Mouse (Mus musculus) forebrain, embryonic 16.5 days (tissue): ENCODE data around the gene Lclat1. TPM values are rescaled to one million over a fixed set of nuclear protein-coding genes. Genes with fewer than 3 reads are reported as not detected.

Experiments used
- ATAC-seq: fragments of 200-750 bp; cut with Nextera tagmentation; 2 replicates; pipeline ENCODE4 v1.8.0; 2017; ENCODE audit warnings: mild to moderate bottlenecking, moderate library complexity
- H3K27ac ChIP-seq: fragments of 300-500 bp; sonication (generic); 2 replicates; pipeline ENCODE4 v1.5.1; 2014; ENCODE audit warnings: low read length, control low read depth
- H3K27me3 ChIP-seq: fragments of 300-500 bp; sonication (generic); replicated peaks from 2 replicates; pipeline ENCODE4 v1.6.1; 2014; ENCODE audit warnings: low read length; ENCODE audit not compliant: control insufficient read depth, insufficient read depth
- H3K36me3 ChIP-seq: fragments of 300-500 bp; sonication (generic); 2 replicates; pipeline ENCODE4 v1.6.1; 2014; ENCODE audit not compliant: control insufficient read depth, insufficient read depth
- H3K4me1 ChIP-seq: fragments of 300-500 bp; sonication (generic); replicated peaks from 2 replicates; pipeline ENCODE4 v1.6.1; 2014; ENCODE audit warnings: low read length; ENCODE audit not compliant: control insufficient read depth, insufficient read depth
- H3K4me2 ChIP-seq: fragments of 300-500 bp; sonication (generic); 2 replicates; pipeline ENCODE4 v1.6.1; 2014; ENCODE audit warnings: mild to moderate bottlenecking, low read length, control low read depth
- H3K4me3 ChIP-seq: fragments of 300-500 bp; sonication (generic); replicated peaks from 2 replicates; pipeline ENCODE4 v1.5.1; 2014; ENCODE audit warnings: mild to moderate bottlenecking, low read length, control low read depth
- H3K9ac ChIP-seq: fragments of 300-500 bp; sonication (generic); replicated peaks from 2 replicates; pipeline ENCODE4 v1.6.1; 2014; ENCODE audit warnings: low read depth, low read length, control low read depth
- H3K9me3 ChIP-seq: fragments of 300-500 bp; sonication (generic); 2 replicates; pipeline ENCODE4 v1.6.1; 2016; ENCODE audit warnings: low read length; ENCODE audit not compliant: control insufficient read depth
- WGBS: fragments of 180-500 bp; shearing (Covaris S2); extraction: QIAGEN DNeasy Blood & Tissue Kit; methylation state at CpG from one replicate; pipeline ENCODE4 v1.1.7; 2014; 5-methylcytosine and 5-hydroxymethylcytosine counted together
- polyA plus RNA-seq: library from polyadenylated mRNA; unstranded; fragments of >200 nt; fragmentation: Nextera tagmentation; extraction: Ambion mirVana; gene quantifications from 2 replicates; pipeline ENCODE4 v1.2.1, GENCODE M21; 2015

The Lclat1 gene
- polyA plus RNA-seq: 9.6 and 9.8 TPM in 2 replicates

- Histone ChIP-seq H3K36me3 (no peaks in the 10 kb centered on the region), H3K4me3 (peak within 1 kb of the TSS; percentile 93), H3K27ac (peak within 1 kb of the TSS; percentile 44), H3K9me3 (no peaks in the 10 kb centered on the region), H3K4me1 (peaks cover 6% of the 10 kb centered on the region), H3K9ac (peak within 1 kb of the TSS; percentile 88), H3K4me2 (peak within 1 kb of the TSS; percentile 97), H3K27me3 (0 out of 2 replicates have a peak, but pooled peaks cover 2% of the 10 kb centered on the region)
- peak; percentile 100 for ATAC-seq
- WGBS: 6% methylated on average over 51 of the region's 51 CpGs
Observed at GRCm38 (mm10) chr17:73107158-73108157, at the start of gene Lclat1. Gene Lclat1 (plus strand): TSS chr17:73107985.

DNA sequence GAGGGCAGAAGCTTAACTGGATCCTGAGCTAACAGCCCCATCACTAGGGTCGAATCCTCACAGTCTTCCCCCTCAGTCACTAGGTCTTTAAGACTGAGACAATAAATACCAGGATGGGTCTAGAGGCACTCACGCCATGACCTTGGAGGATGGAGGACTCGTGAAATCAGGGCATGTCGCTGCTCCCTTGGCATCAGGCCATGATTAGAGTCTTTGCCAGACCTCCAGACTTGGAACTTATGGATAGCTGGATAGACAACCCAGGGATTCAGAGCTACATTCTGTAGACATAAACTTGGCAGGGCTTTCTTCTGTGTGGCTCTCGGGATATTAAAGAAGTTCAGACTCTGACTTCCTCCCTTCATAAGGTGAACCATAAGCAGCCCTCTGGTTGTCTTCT lies 49.5 kb upstream of the Lclat1 start:
- ATAC-seq: no peak
- Histone ChIP-seq H3K9me3 (no peaks in the 10 kb centered on the region), H3K4me1 (no peaks in the 10 kb centered on the region), H3K4me3 (no peak overlapping the region), H3K36me3 (no peaks in the 10 kb centered on the region), H3K9ac (no peak overlapping the region), H3K4me2 (no peak overlapping the region), H3K27ac (no peak overlapping the region), H3K27me3 (no peaks in the 10 kb centered on the region)
- WGBS: 80% methylated on average over 5 of the region's 5 CpGs

DNA sequence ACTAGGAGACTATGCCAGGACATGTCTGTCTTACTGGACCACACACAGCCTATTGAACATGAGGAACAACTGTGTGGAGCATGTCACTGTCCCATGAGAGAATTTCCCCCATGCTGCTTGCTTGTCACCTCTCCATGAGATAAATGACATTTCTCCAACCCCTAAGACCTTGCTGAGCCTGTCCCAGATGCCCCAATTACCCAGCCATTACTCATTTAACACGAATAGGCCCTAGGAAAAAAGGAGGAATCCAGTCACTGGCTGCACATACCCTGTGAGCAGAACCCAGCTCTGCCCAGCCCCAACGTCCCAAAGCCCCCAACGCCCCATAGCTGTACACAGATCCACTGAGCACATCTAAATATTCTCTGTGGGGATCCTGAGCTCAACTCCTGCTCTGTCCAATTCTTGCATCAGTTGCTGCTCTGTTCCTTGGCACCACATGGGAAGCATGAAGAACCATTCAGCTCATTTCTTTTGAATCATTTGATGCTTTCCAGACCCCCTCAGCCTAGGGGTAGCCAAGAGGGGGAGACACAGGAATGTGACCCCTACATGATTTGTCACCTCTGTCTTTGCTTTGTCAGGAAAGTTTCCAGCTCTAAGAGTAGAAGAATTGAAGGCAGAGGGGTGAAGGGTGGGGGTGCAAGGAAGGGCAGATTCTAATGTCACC lies 47.4 kb upstream of the Lclat1 start:
- WGBS: 63% methylated on average over 3 of the region's 3 CpGs

DNA sequence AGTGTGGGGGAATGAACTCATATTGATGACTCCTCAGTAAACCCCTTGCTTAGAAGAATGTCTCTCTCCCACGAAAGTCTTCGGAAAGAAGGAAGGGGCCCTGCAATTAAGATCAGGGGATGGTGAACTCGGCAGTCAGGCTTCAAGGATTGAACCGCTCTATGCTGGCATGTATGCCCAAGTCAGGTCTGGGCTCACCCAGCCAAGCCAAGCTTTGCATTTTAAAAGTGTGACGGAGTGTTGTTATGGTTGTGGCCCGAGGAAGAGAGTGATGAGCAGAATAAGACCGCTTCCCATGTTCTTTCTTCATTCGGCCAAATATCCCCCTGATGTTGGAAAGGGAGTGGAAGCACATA lies 46.9 kb upstream of the Lclat1 start:
- H3K9me3 ChIP-seq: no peaks in the 10 kb centered on the region
- H3K27me3 ChIP-seq: no peaks in the 10 kb centered on the region
- no peak for ATAC-seq
- no peak overlapping the region for H3K9ac ChIP-seq
- no peaks in the 10 kb centered on the region for H3K36me3 ChIP-seq
- no peak overlapping the region for H3K4me2 ChIP-seq
- H3K4me1 ChIP-seq: no peaks in the 10 kb centered on the region
- 92% methylated on average over 8 of the region's 8 CpGs for WGBS
- H3K27ac ChIP-seq: no peak overlapping the region
- H3K4me3 ChIP-seq: no peak overlapping the region

More for the DNA sequence above, 47.4 kb upstream of the Lclat1 start:
- Histone ChIP-seq H3K4me3 (no peak overlapping the region), H3K27me3 (no peaks in the 10 kb centered on the region), H3K36me3 (no peaks in the 10 kb centered on the region), H3K4me1 (no peaks in the 10 kb centered on the region), H3K9me3 (no peaks in the 10 kb centered on the region), H3K4me2 (no peak overlapping the region), H3K27ac (no peak overlapping the region), H3K9ac (no peak overlapping the region)
- no peak for ATAC-seq

DNA sequence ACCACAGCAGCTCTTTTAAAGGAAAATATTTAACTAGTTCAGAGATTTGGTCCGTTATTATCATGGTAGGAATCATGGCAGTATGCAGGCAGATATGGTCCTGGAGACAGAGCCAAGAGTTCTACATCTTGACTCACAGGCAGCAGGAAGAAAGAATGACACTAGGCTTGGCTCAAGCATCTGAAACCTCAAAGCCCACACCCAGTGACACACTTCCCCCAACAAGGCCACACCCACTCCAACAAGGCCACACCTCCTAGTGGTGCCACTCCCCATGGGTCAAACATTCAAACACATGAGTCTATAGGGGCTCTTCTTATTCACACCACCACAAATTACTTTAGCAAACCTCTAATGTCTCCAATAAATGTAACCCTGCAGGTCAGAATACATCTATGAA lies 45.1 kb upstream of the Lclat1 start:
- no peak overlapping the region for H3K4me2 ChIP-seq
- 91% methylated on average over 1 of the region's 1 CpGs for WGBS
- no peak overlapping the region for H3K4me3 ChIP-seq
- H3K9me3 ChIP-seq: no peaks in the 10 kb centered on the region
- no peak overlapping the region for H3K9ac ChIP-seq
- no peak for ATAC-seq
- no peaks in the 10 kb centered on the region for H3K4me1 ChIP-seq
- H3K27me3 ChIP-seq: no peaks in the 10 kb centered on the region
- H3K27ac ChIP-seq: no peak overlapping the region
- no peaks in the 10 kb centered on the region for H3K36me3 ChIP-seq

DNA sequence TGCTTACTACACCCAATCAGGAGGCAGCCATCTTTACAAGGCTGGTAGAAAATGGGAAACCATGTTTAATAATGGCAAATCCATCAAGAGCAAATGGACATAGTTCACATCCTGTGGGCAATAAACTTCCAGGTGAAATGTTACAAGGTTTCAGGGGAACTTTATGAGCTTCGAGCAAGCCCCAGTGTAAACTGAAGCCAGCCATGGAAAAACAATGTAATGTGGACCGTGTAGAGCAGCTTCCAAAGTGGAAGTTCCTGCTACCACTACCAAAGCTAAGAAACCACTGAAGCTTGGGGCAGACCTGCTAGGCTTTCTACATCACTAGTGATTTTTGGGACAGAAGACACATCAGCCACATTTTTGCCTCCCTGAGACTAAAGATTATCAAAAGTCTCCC lies 44.5 kb upstream of the Lclat1 start:
- no peaks in the 10 kb centered on the region for H3K9me3 ChIP-seq
- no peaks in the 10 kb centered on the region for H3K27me3 ChIP-seq
- H3K4me2 ChIP-seq: no peak overlapping the region
- no peak overlapping the region for H3K9ac ChIP-seq
- H3K27ac ChIP-seq: no peak overlapping the region
- H3K4me1 ChIP-seq: no peaks in the 10 kb centered on the region
- no peak for ATAC-seq
- H3K4me3 ChIP-seq: no peak overlapping the region
- WGBS: 98% methylated on average over 2 of the region's 2 CpGs
- H3K36me3 ChIP-seq: no peaks in the 10 kb centered on the region

DNA sequence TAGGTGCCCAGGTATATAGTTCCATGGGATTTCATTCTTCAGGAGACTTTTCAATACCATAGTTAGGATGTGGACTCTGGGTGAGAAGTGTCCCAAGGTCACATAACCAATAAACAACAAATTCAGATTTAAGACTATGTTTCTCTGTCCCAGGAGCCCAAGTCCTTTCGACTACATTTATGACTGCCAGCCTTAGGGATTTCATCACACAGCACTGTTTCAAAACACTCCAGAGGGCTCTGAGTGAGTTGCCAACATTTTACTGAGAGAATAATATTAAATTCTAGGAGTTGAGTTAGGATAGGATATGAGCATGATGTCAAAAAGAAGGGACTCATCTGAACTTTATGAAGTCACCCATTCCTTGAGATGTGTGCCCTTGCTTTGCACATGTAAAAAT lies 44.0 kb upstream of the Lclat1 start:
- Histone ChIP-seq H3K27ac (no peak overlapping the region), H3K27me3 (no peaks in the 10 kb centered on the region), H3K36me3 (no peaks in the 10 kb centered on the region), H3K4me1 (no peaks in the 10 kb centered on the region), H3K4me3 (no peak overlapping the region), H3K9me3 (no peaks in the 10 kb centered on the region), H3K9ac (no peak overlapping the region), H3K4me2 (no peak overlapping the region)
- 95% methylated on average over 1 of the region's 1 CpGs for WGBS
- ATAC-seq: no peak

DNA sequence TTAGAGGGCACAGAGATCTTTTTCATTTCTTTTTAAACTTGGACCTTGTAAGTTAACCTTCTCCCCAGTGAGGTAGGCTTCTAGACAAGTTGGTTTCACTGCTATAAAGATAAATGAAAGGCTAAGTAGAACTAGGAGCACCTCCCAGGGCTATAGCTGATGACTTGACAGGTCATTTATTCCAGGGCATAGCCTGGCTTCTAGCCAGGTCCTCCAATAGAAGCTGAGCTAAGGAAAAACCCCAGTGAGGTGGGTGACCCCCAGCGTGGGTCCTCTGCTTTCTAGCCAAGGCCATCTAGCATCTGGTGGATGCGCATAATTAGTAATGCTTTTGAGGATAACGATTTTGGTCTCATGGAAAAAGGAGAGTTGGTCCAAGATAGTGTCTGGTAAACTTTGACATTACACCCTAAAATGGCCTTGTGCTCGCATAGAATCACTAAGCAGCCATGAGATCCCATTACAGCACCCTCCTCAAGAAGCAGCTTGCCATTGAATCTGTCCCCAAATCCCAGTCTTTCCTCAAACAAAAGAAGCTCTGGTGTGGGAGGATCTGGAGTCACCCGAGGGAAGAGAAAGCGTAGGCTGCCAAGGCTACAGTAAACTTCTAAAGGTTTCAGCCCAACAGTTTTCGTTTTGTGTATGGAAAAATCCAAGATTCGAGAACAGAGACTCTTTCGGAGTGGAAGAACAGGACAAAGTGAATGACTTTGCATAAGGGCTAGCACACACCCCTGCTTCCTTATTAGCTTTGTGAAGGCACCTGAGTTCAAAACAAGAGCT lies 41.2 kb upstream of the Lclat1 start:
- no peak for ATAC-seq
- Histone ChIP-seq H3K9ac (no peak overlapping the region), H3K27ac (no peak overlapping the region), H3K27me3 (no peaks in the 10 kb centered on the region), H3K4me2 (no peak overlapping the region), H3K4me3 (no peak overlapping the region), H3K9me3 (0 out of 2 replicates have a peak, but pooled peaks cover 2% of the 10 kb centered on the region), H3K4me1 (no peaks in the 10 kb centered on the region), H3K36me3 (no peaks in the 10 kb centered on the region)
- WGBS: 74% methylated on average over 9 of the region's 9 CpGs

GRCm38 (mm10) chr17:73067423-73067822 lies 40.4 kb upstream of the Lclat1 start:
- 67% methylated on average over 11 of the region's 11 CpGs for WGBS
- 0 out of 2 replicates have a peak, but pooled peaks cover 2% of the 10 kb centered on the region for H3K9me3 ChIP-seq
- no peak overlapping the region for H3K4me3 ChIP-seq
- no peak overlapping the region for H3K27ac ChIP-seq
- H3K9ac ChIP-seq: no peak overlapping the region
- no peaks in the 10 kb centered on the region for H3K36me3 ChIP-seq
- H3K27me3 ChIP-seq: no peaks in the 10 kb centered on the region
- H3K4me2 ChIP-seq: no peak overlapping the region
- no peak for ATAC-seq
- no peaks in the 10 kb centered on the region for H3K4me1 ChIP-seq
